Mouse (Mus musculus) urinary bladder, adult 2 months (tissue): ENCODE measurements around the gene Zbtb49. TPM values are rescaled to one million over a fixed set of nuclear protein-coding genes. Genes with fewer than 3 reads are reported as not detected.
A peak's percentile ranks its signal among the peaks of the same experiment; 100 is the strongest.

Experiments
- DNase-seq: peaks from one replicate; pipeline ENCODE4 v3.0.0; 2022; ENCODE audit warnings: low spot score
- polyA plus RNA-seq: library from polyadenylated mRNA; depleted of rRNA; stranded (reverse); fragments of >200 nt; gene quantifications from 2 replicates; pipeline ENCODE4 v1.2.3, GENCODE M21; 2012

Zbtb49 gene
- polyA plus RNA-seq, 1 experiment = 10.6 TPM

- no peak for DNase-seq
These were observed 24.3 kb downstream of the Zbtb49 start for GRCm38 (mm10) chr5:38195941-38196340.

GRCm38 (mm10) chr5:38194946-38195345 is 25.3 kb downstream of the Zbtb49 start:
- DNase-seq = no peak

GRCm38 (mm10) chr5:38190907-38191306 is 29.4 kb downstream of the Zbtb49 start:
- DNase-seq = no peak

- DNase-seq = no peak
These were observed 33.3 kb downstream of the Zbtb49 start for GRCm38 (mm10) chr5:38187006-38187405.

GRCm38 (mm10) chr5:38184688-38185285 is 35.5 kb downstream of the Zbtb49 start:
- no peak for DNase-seq

GRCm38 (mm10) chr5:38174256-38174912 is 45.9 kb downstream of the Zbtb49 start:
- DNase-seq = no peak

GRCm38 (mm10) chr5:38173766-38174165 is 46.5 kb downstream of the Zbtb49 start:
- no peak for DNase-seq

- no peak for DNase-seq
These were observed 51.8 kb downstream of the Zbtb49 start for GRCm38 (mm10) chr5:38168497-38168896.

GRCm38 (mm10) chr5:38159634-38160413 is 60.4 kb downstream of the Zbtb49 start, which contains the start of gene Nsg1:
Nsg1 (minus strand) TSS chr5:38159907.
- no peak for DNase-seq

GRCm38 (mm10) chr5:38158947-38159633 is 61.2 kb downstream of the Zbtb49 start:
- peak; percentile 26 for DNase-seq

- no peak for DNase-seq
These were observed 61.7 kb downstream of the Zbtb49 start for GRCm38 (mm10) chr5:38158501-38158946.

GRCm38 (mm10) chr5:38157481-38158020 is 62.7 kb downstream of the Zbtb49 start:
- no peak for DNase-seq

GRCm38 (mm10) chr5:38153636-38154035 is 66.6 kb downstream of the Zbtb49 start:
- no peak for DNase-seq

- no peak for DNase-seq
These were observed 67.8 kb downstream of the Zbtb49 start for GRCm38 (mm10) chr5:38152201-38153108.

GRCm38 (mm10) chr5:38151264-38151663 is 69.0 kb downstream of the Zbtb49 start:
- DNase-seq = no peak

GRCm38 (mm10) chr5:38146524-38146923 is 73.7 kb downstream of the Zbtb49 start:
- no peak for DNase-seq

- no peak for DNase-seq
These were observed 79.4 kb downstream of the Zbtb49 start for GRCm38 (mm10) chr5:38140893-38141292.
